Mouse (Mus musculus) stomach, postnatal 0 days (tissue): ENCODE measurements around the gene Gm42791. TPM values are rescaled to one million over a fixed set of nuclear protein-coding genes. Genes with fewer than 3 reads are reported as not detected.

Experiments
- ATAC-seq: fragments of 200-750 bp; cut with Nextera tagmentation; 2 replicates; pipeline ENCODE4 v1.8.0; 2017; ENCODE audit not compliant: low FRiP score, low TSS enrichment
- DNase-seq: peaks from one replicate; pipeline ENCODE4 v3.0.0-alpha.2; 2016; ENCODE audit warnings: low spot score
- H3K27ac ChIP-seq: fragments of 300-500 bp; sonication (generic); replicated peaks from 2 replicates; pipeline ENCODE4 v1.5.1; 2014; ENCODE audit warnings: mild to moderate bottlenecking, control low read depth
- H3K27me3 ChIP-seq: fragments of 300-500 bp; sonication (generic); 2 replicates; pipeline ENCODE4 v1.6.1; 2014; ENCODE audit warnings: low read length; ENCODE audit not compliant: control insufficient read depth, insufficient read depth
- H3K36me3 ChIP-seq: fragments of 300-500 bp; sonication (generic); 2 replicates; pipeline ENCODE4 v1.6.1; 2014; ENCODE audit warnings: low read length, mixed read lengths; ENCODE audit not compliant: control insufficient read depth, insufficient read depth
- H3K4me1 ChIP-seq: fragments of 300-500 bp; sonication (generic); replicated peaks from 2 replicates; pipeline ENCODE4 v1.6.1; 2014; ENCODE audit warnings: antibody characterized with exemption; ENCODE audit not compliant: control insufficient read depth, insufficient read depth
- H3K4me2 ChIP-seq: fragments of 300-500 bp; sonication (generic); replicated peaks from 2 replicates; pipeline ENCODE4 v1.6.1; 2014; ENCODE audit warnings: low read depth, mild to moderate bottlenecking, control low read depth, moderate library complexity
- H3K4me3 ChIP-seq: fragments of 300-500 bp; sonication (generic); 2 replicates; pipeline ENCODE4 v1.5.1; 2014; ENCODE audit warnings: low read depth, low read length, control low read depth
- H3K9ac ChIP-seq: fragments of 300-500 bp; sonication (generic); 2 replicates; pipeline ENCODE4 v1.6.1; 2014; ENCODE audit warnings: mild to moderate bottlenecking, low read length, control low read depth, mixed read lengths
- H3K9me3 ChIP-seq: fragments of 300-500 bp; sonication (generic); 2 replicates; pipeline ENCODE4 v1.6.1; 2016; ENCODE audit warnings: low read length; ENCODE audit not compliant: control insufficient read depth
- CTCF ChIP-seq: IDR thresholded peaks from 2 replicates; pipeline ENCODE4 v1.5.1; 2016; ENCODE audit warnings: antibody characterized with exemption, low read depth, mild to moderate bottlenecking, moderate library complexity
- EP300 ChIP-seq: optimal IDR thresholded peaks from 2 replicates; pipeline ENCODE3; 2016; ENCODE audit warnings: antibody characterized with exemption
- WGBS: fragments of 180-500 bp; shearing (Covaris S2); extraction: QIAGEN DNeasy Blood & Tissue Kit; methylation state at CpG from one replicate; pipeline ENCODE4 v1.1.7; 2014; 5-methylcytosine and 5-hydroxymethylcytosine counted together
- polyA plus RNA-seq: library from polyadenylated mRNA; unstranded; fragments of >200 nt; fragmentation: Nextera tagmentation; extraction: Ambion mirVana; gene quantifications from 2 replicates; pipeline ENCODE4 v1.2.1, GENCODE M21; 2015

Gene Gm42791
- polyA plus RNA-seq, 1 experiment from 2014 or later = 0.99 TPM

DNA sequence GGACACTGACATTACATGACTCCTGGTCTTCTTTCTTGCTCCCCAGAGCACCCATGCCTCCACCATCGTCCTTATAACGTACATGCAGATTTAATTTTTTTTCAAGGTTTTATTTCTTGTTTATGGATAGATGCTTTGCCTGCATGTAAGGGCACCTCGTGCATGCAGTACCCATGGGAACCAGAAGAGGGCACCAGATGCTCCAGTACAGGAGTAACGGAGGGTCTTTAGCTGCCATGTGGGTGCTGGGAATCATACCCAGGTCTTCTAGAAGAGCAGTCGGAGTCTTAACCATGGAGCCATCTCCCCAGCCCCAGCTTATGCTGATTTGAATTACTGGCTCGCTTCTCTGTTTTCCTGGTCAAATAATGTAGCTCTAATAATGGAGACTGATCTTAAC, 52.6 kb downstream of the Gm42791 start:
- ATAC-seq (no peak), DNase-seq (no peak)
- Histone ChIP-seq H3K9ac (no peak overlapping the region), H3K4me1 (no peaks in the 10 kb centered on the region), H3K4me2 (no peak overlapping the region), H3K27me3 (no peaks in the 10 kb centered on the region), H3K36me3 (no peaks in the 10 kb centered on the region), H3K9me3 (no peaks in the 10 kb centered on the region), H3K4me3 (no peak overlapping the region), H3K27ac (no peak overlapping the region)
- WGBS = 96% methylated on average over 6 of the region's 6 CpGs
- no peak for TF ChIP-seq EP300
- peak; percentile 60 for TF ChIP-seq CTCF

DNA sequence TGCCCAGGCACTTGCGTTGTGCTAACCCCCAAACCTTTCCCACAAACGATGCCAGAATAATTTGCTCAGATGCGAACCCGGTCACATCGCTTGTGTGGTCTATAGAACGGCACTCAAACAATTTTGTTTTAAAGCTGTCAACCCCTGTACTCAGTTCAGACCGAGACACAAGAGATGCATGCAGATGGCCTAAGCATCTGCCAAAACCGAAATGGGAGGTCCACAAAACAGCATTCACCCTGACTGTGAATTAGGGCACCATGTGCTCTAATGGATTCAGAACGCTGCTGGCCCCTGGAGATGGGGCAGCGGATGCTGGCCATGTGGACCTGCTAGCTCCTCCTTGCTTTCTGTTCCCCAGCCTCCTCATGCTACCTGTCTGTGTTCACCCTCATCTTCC, 53.1 kb downstream of the Gm42791 start:
- Histone ChIP-seq H3K27ac (no peak overlapping the region), H3K4me3 (no peak overlapping the region), H3K36me3 (no peaks in the 10 kb centered on the region), H3K4me1 (no peaks in the 10 kb centered on the region), H3K9ac (no peak overlapping the region), H3K4me2 (no peak overlapping the region), H3K27me3 (no peaks in the 10 kb centered on the region), H3K9me3 (no peaks in the 10 kb centered on the region)
- WGBS = 74% methylated on average over 10 of the region's 10 CpGs
- DNase-seq (no peak), ATAC-seq (no peak)
- TF ChIP-seq CTCF = no peak
- TF ChIP-seq EP300 = no peak

DNA sequence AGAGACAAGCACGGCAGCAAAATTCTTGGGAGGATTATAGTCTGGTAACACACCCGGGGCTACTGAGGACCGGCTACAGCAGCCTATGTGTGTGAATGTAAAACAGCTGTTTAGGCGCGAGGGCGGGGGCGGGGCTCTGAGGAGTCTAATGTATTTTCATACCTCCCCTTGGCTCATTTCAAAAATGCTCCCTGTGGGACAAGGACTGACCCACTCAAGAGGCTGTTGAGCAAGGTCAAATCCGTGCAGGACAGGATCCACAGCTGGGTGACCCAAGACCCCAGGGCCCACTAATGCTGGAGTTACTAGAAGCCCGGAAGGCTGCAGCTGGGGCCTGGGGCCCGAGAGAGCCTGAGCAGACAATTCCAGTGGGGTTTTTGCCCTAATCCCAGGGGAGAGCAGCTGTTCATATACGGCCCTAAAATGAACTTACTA, 55.0 kb downstream of the Gm42791 start:
- 55% methylated on average over 11 of the region's 11 CpGs for WGBS
- TF ChIP-seq EP300 = no peak
- TF ChIP-seq CTCF = no peak
- no peak overlapping the region for H3K27ac ChIP-seq
- no peaks in the 10 kb centered on the region for H3K4me1 ChIP-seq
- ATAC-seq (no peak), DNase-seq (no peak)
- 0 out of 2 replicates have a peak, but pooled peaks cover 2% of the 10 kb centered on the region for H3K9me3 ChIP-seq
- H3K36me3 ChIP-seq = no peaks in the 10 kb centered on the region
- H3K9ac ChIP-seq = no peak overlapping the region
- no peak overlapping the region for H3K4me2 ChIP-seq
- H3K4me3 ChIP-seq = no peak overlapping the region
- H3K27me3 ChIP-seq = no peaks in the 10 kb centered on the region

DNA sequence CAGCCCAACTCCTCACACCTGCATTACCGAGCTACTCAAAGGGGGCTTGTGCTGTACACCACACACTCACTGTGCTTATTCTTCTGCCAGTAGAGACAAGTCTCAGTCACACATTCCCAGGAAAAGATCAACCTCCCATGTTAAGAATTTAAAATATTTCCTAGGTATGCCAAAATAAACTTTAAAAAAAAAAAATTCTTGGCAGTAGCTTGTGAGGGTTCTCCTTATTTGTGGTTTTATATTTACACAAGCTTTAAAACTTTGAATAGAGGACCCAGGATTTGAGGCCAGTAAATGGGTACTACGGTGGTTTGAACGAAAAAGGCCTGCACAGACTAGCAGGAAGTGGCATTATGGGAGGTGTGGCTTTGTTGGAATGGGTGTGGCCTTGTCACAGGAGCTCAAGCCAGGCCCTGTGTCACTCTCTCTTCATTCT, 58.4 kb downstream of the Gm42791 start:
- no peak overlapping the region for H3K4me3 ChIP-seq
- H3K27me3 ChIP-seq = no peaks in the 10 kb centered on the region
- 0 out of 2 replicates have a peak, but pooled peaks cover 2% of the 10 kb centered on the region for H3K9me3 ChIP-seq
- no peak overlapping the region for H3K4me2 ChIP-seq
- no peak for DNase-seq
- no peaks in the 10 kb centered on the region for H3K36me3 ChIP-seq
- no peaks in the 10 kb centered on the region for H3K4me1 ChIP-seq
- no peak overlapping the region for H3K9ac ChIP-seq
- H3K27ac ChIP-seq = no peak overlapping the region
- TF ChIP-seq EP300 = no peak
- ATAC-seq = no peak
- WGBS = 62% methylated on average over 3 of the region's 3 CpGs

DNA sequence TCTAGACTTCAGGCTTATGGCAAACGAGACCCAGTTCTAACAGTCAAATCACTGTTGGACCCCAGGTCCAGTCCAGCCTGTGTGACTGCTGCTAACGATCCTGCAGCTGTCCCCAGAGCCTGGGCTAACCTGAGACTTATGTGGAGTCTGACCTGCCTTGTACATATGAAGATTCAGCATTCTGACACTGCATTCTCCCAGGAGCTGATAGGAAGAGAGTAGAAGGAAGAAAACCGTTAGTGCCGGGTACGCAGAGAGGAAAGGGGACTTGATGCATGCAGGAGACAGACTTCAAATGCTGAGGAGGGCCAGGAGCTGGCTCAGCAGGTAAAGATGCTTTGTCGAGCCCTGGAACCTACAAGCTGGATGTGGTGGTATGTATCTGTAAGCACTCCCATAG, 59.1 kb downstream of the Gm42791 start:
- Histone ChIP-seq H3K27ac (no peak overlapping the region), H3K4me1 (no peaks in the 10 kb centered on the region)

DNA sequence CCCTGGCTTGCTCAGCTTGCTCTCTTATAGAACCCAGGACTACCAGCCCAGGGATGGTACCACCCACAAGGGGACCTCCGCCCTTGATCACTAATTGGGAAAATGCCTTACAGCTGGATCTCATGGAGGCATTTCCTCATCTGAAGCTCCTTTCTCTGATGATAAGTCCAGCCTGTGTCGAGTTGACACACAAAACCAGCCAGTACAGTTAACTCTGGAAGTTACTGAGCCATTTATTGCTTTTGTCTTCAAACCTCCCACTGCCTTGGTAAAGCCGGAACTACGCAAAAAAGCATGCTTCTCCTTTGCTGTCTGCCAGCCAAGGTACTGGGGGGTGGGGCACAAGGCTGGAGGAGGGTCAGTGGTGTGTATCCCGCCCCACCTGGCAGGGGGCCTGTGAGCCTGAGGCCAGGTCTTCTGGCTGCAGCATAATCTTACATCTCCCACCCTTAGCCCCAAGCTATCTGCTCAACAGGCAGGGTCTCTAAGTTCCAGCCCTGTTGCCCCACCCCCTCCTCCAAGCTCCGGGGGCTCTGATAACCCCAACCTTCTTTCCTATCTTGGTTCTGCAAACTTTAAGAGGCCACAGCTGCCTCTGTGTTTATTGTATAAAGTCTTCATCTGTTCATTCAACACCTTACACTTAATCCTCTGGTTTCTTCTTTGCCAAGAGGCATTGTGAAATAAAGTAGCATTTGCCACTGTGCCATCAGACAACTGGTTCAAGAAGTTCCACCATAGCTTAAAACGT, 59.7 kb downstream of the Gm42791 start:
- H3K4me1 ChIP-seq = no peaks in the 10 kb centered on the region
- no peak overlapping the region for H3K4me2 ChIP-seq
- WGBS = 51% methylated on average over 7 of the region's 7 CpGs
- H3K36me3 ChIP-seq = no peaks in the 10 kb centered on the region
- H3K27me3 ChIP-seq = no peaks in the 10 kb centered on the region
- TF ChIP-seq CTCF = no peak
- TF ChIP-seq EP300 = no peak
- 0 out of 2 replicates have a peak, but pooled peaks cover 2% of the 10 kb centered on the region for H3K9me3 ChIP-seq
- H3K9ac ChIP-seq = no peak overlapping the region
- no peak overlapping the region for H3K4me3 ChIP-seq
- DNase-seq (no peak), ATAC-seq (no peak)
- no peak overlapping the region for H3K27ac ChIP-seq

More for the DNA sequence above, 59.1 kb downstream of the Gm42791 start:
- Histone ChIP-seq H3K4me2 (no peak overlapping the region), H3K4me3 (no peak overlapping the region), H3K36me3 (no peaks in the 10 kb centered on the region), H3K27me3 (no peaks in the 10 kb centered on the region), H3K9ac (no peak overlapping the region), H3K9me3 (0 out of 2 replicates have a peak, but pooled peaks cover 2% of the 10 kb centered on the region)
- ATAC-seq = no peak
- TF ChIP-seq CTCF (no peak), EP300 (no peak)
- no peak for DNase-seq
- 89% methylated on average over 6 of the region's 6 CpGs for WGBS
